Mouse (Mus musculus) embryonic facial prominence, embryonic 11.5 days (tissue): ENCODE measurements around the gene Gm8212. TPM values are rescaled to one million over a fixed set of nuclear protein-coding genes. Genes with fewer than 3 reads are reported as not detected.
"Not testable (repeated sequence)": the region's sequence is repeated elsewhere in the genome, so short reads cannot be mapped to it uniquely, and the experiment has no call there.

Experiments used
- ATAC-seq: fragments of 200-750 bp; cut with Nextera tagmentation; replicated peaks from 2 replicates; pipeline ENCODE4 v1.8.0; 2017; ENCODE audit warnings: low read depth; ENCODE audit not compliant: insufficient number of reproducible peaks, low FRiP score, low TSS enrichment
- DNase-seq: peaks from one replicate; pipeline ENCODE4 v3.0.0-alpha.2; 2015; ENCODE audit warnings: low spot score
- H3K27ac ChIP-seq: fragments of 300-500 bp; sonication (generic); replicated peaks from 2 replicates; pipeline ENCODE4 v1.5.1; 2014; ENCODE audit warnings: mild to moderate bottlenecking, low read depth, low read length, control low read depth
- H3K27me3 ChIP-seq: fragments of 300-500 bp; sonication (generic); 2 replicates; pipeline ENCODE4 v1.6.1; 2014; ENCODE audit warnings: mild to moderate bottlenecking, low read length, moderate library complexity, mixed read lengths; ENCODE audit not compliant: control insufficient read depth, insufficient read depth
- H3K36me3 ChIP-seq: fragments of 300-500 bp; sonication (generic); replicated peaks from 2 replicates; pipeline ENCODE4 v1.6.1; 2014; ENCODE audit warnings: low read depth, mild to moderate bottlenecking, low read length, moderate library complexity, mixed read lengths; ENCODE audit not compliant: control insufficient read depth, insufficient read depth
- H3K4me1 ChIP-seq: fragments of 300-500 bp; sonication (generic); 2 replicates; pipeline ENCODE4 v1.6.1; 2014; ENCODE audit warnings: low read length, mixed read lengths; ENCODE audit not compliant: control insufficient read depth, insufficient read depth
- H3K4me2 ChIP-seq: fragments of 300-500 bp; sonication (generic); 2 replicates; pipeline ENCODE4 v1.6.1; 2014; ENCODE audit warnings: low read depth, mild to moderate bottlenecking, control low read depth, low read length, moderate library complexity
- H3K4me3 ChIP-seq: fragments of 300-500 bp; sonication (generic); 2 replicates; pipeline ENCODE4 v1.5.1; 2014; ENCODE audit warnings: low read depth, low read length, control low read depth
- H3K9ac ChIP-seq: fragments of 300-500 bp; sonication (generic); replicated peaks from 2 replicates; pipeline ENCODE4 v1.6.1; 2014; ENCODE audit warnings: mild to moderate bottlenecking, control low read depth, low read length
- H3K9me3 ChIP-seq: fragments of 300-500 bp; sonication (generic); replicated peaks from 2 replicates; pipeline ENCODE4 v1.6.1; 2016; ENCODE audit warnings: mild to moderate bottlenecking, low read length, inconsistent platforms, mixed read lengths; ENCODE audit not compliant: control insufficient read depth
- WGBS: fragments of 180-500 bp; shearing (Covaris S2); extraction: QIAGEN DNeasy Blood & Tissue Kit; methylation state at CpG from one replicate; pipeline ENCODE4 v1.1.7; 2014; 5-methylcytosine and 5-hydroxymethylcytosine counted together
- polyA plus RNA-seq: library from polyadenylated mRNA; unstranded; fragments of >200 nt; fragmentation: Nextera tagmentation; extraction: Ambion mirVana; gene quantifications from 2 replicates; pipeline ENCODE4 v1.2.1, GENCODE M21; 2014

The Gm8212 gene
- polyA plus RNA-seq = not detected in 2 replicates

GRCm38 (mm10) chr14:44197361-44197760 is at the start of gene Gm8212:
Gene Gm8212, plus strand, starts transcription at chr14:44197661.
- H3K36me3 ChIP-seq, H3K4me2 ChIP-seq, ATAC-seq, H3K4me3 ChIP-seq, DNase-seq, H3K27ac ChIP-seq, H3K4me1 ChIP-seq, H3K27me3 ChIP-seq, H3K9me3 ChIP-seq, H3K9ac ChIP-seq: not testable (repeated sequence)
- WGBS = 83% methylated on average over 1 of the region's 3 CpGs

GRCm38 (mm10) chr14:44213154-44213553 is 15.7 kb downstream of the Gm8212 start, which contains the start of gene 4930503E14Rik:
Gene 4930503E14Rik, minus strand, starts transcription at chr14:44213254.
- not testable (repeated sequence) for H3K9me3 ChIP-seq, H3K4me2 ChIP-seq, ATAC-seq, H3K27me3 ChIP-seq, DNase-seq, H3K36me3 ChIP-seq, H3K9ac ChIP-seq, H3K4me1 ChIP-seq, H3K27ac ChIP-seq, H3K4me3 ChIP-seq
- WGBS = 92% methylated on average over 3 of the region's 3 CpGs

GRCm38 (mm10) chr14:44248039-44248438 is 50.6 kb downstream of the Gm8212 start:
- ATAC-seq = no peak
- H3K4me2 ChIP-seq = no peak overlapping the region
- WGBS = 93% methylated on average over 16 of the region's 16 CpGs
- H3K4me1 ChIP-seq = no peaks in the 10 kb centered on the region
- H3K36me3 ChIP-seq = no peaks in the 10 kb centered on the region
- no peak overlapping the region for H3K9ac ChIP-seq
- DNase-seq = no peak
- no peaks in the 10 kb centered on the region for H3K9me3 ChIP-seq
- no peak overlapping the region for H3K4me3 ChIP-seq
- H3K27ac ChIP-seq = no peak overlapping the region
- H3K27me3 ChIP-seq = no peaks in the 10 kb centered on the region

Other genes with a start within 250 kb of the Gm8212 start
- not detected in 2 replicates for gene Ang5, start 240.6 kb upstream of the Gm8212 start, polyA plus RNA-seq
- not detected in 2 replicates for gene Ang6, start 195.4 kb upstream of the Gm8212 start, polyA plus RNA-seq
- not detected in 2 replicates for gene Ear2, start 95.0 kb upstream of the Gm8212 start, polyA plus RNA-seq
- gene Gm3327, start 73.8 kb upstream of the Gm8212 start, polyA plus RNA-seq = not detected in 2 replicates
- gene 4930503E14Rik, start 15.6 kb downstream of the Gm8212 start, polyA plus RNA-seq = 0.15 TPM in 1 of 2 replicates, not detected in the other
- gene Gm8220, start 87.9 kb downstream of the Gm8212 start, polyA plus RNA-seq = not detected in 2 replicates
- not detected in 2 replicates for gene Gm5930, start 140.9 kb downstream of the Gm8212 start, polyA plus RNA-seq
- not detected in 2 replicates for gene Gm8229, start 167.7 kb downstream of the Gm8212 start, polyA plus RNA-seq
- not detected in 2 replicates for gene Gm3371, start 213.0 kb downstream of the Gm8212 start, polyA plus RNA-seq
- not detected in 2 replicates for gene Gm8232, start 236.0 kb downstream of the Gm8212 start, polyA plus RNA-seq